Comparison of ENCODE assay signal across 8 mouse cellular contexts in the genomic region with DNA sequence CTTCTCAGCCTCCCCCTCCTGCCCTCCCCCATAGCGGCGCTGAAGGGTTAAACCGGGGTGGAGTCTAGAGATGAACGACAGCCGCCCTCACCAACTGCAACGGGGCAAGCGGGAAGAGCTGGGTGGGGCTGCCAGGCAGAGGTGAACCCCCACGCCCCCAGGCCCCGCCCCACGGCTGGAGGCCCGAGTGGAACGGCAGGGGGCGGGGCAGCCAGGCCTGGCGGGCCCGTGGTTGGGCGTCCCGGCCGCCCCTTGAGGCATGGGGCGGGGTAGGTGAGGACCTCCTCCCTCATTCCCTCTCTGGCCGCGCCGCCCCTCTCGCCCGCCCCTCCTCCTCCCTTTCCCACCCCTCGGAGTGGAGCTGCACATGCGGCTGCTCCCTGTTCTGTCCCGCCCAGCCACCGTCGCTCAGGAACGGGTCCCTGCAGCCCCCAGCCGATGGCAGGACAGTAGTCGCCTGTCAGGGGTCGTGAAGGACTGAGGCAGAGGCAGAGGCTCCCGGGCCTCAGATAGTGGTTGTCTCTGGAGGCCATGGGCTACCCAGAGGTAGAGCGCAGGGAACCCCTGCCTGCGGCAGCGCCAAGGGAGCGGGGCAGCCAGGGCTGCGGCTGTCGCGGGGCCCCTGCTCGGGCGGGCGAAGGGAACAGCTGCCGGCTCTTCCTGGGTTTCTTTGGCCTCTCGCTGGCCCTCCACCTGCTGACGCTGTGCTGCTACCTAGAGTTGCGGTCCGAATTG. TPM values are rescaled to one million over a fixed set of nuclear protein-coding genes. Genes with fewer than 3 reads are reported as not detected.
DNase-seq lines count a peak whose midpoint lies in the region; ATAC-seq and TF ChIP-seq lines count a peak whose summit lies in the region.

A gene (plus strand): TSS at position 357 of the 735 bp plus-strand sequence.

- peak within 1 kb of the TSS; percentile 48; the same call in 1 of the 2 replicates for H3K9ac ChIP-seq in kidney, embryonic 14.5 days (ENCODE audit: low read depth, low read length)
- peak within 1 kb of the TSS; percentile 39 for H3K9ac ChIP-seq in limb, embryonic 15.5 days
- peak within 1 kb of the TSS; percentile 52 for H3K9ac ChIP-seq in midbrain, postnatal 0 days (replicated peaks; ENCODE audit: low read length, poor library complexity, severe bottlenecking)

- peak within 1 kb of the TSS; percentile 79 for H3K4me2 ChIP-seq in kidney, embryonic 14.5 days (replicated peaks; ENCODE audit: low read depth, low read length)
- H3K4me2 ChIP-seq in limb, embryonic 15.5 days = peak within 1 kb of the TSS; percentile 84
- peak within 1 kb of the TSS; percentile 70 for H3K4me2 ChIP-seq in midbrain, postnatal 0 days (ENCODE audit: low read depth, low read length, poor library complexity, severe bottlenecking)

- peak within 1 kb of the TSS; percentile 66 for H3K4me3 ChIP-seq in heart, embryonic 10.5 days
- H3K4me3 ChIP-seq in kidney, embryonic 14.5 days (ENCODE audit: low read length) = peak within 1 kb of the TSS; percentile 49
- peak within 1 kb of the TSS; percentile 53 for H3K4me3 ChIP-seq in limb, embryonic 15.5 days
- peak within 1 kb of the TSS; percentile 54 for H3K4me3 ChIP-seq in midbrain, postnatal 0 days (ENCODE audit: low read depth, low read length)

- 18% methylated on average over 45 of the region's 49 CpGs for WGBS in heart, embryonic 10.5 days
- WGBS in kidney, embryonic 14.5 days = 39% methylated on average over 36 of the region's 49 CpGs
- WGBS in limb, embryonic 15.5 days = 25% methylated on average over 39 of the region's 49 CpGs
- WGBS in midbrain, postnatal 0 days = 27% methylated on average over 21 of the region's 49 CpGs

- DNase-seq in B cell, adult 2 months = peak; percentile 54 to 69
- peak; percentile 64 for DNase-seq in brain, embryonic 18.5 days (ENCODE audit: low read depth, low spot score)
- DNase-seq in heart, embryonic 10.5 days (ENCODE audit: low spot score) = peak; percentile 95
- peak; percentile 87 for DNase-seq in midbrain, postnatal 0 days (ENCODE audit: low spot score)
- DNase-seq in spleen, postnatal 4 days (ENCODE audit: low spot score in 2 of 2) = peak; percentile 67 to 83

- peak within 1 kb of the TSS; percentile 47; the same call in 1 of the 2 replicates for H3K27ac ChIP-seq in heart, embryonic 10.5 days
- no peak within 1 kb of the TSS for H3K27ac ChIP-seq in kidney, embryonic 14.5 days (ENCODE audit: low read depth, low read length)
- peak within 1 kb of the TSS; percentile 71 for H3K27ac ChIP-seq in limb, embryonic 15.5 days
- no peak within 1 kb of the TSS for H3K27ac ChIP-seq in midbrain, postnatal 0 days (ENCODE audit: low read depth, low read length)

- no peaks in the 10 kb centered on the region for H3K4me1 ChIP-seq in heart, embryonic 10.5 days
- no peaks in the 10 kb centered on the region for H3K4me1 ChIP-seq in kidney, embryonic 14.5 days (ENCODE audit: control insufficient read depth, insufficient read depth, low read length)
- H3K4me1 ChIP-seq in limb, embryonic 15.5 days = no peaks in the 10 kb centered on the region
- no peaks in the 10 kb centered on the region for H3K4me1 ChIP-seq in midbrain, postnatal 0 days (ENCODE audit: insufficient read depth, low read length)

- H3K9me3 ChIP-seq in heart, embryonic 10.5 days = no peaks in the 10 kb centered on the region
- no peaks in the 10 kb centered on the region for H3K9me3 ChIP-seq in kidney, embryonic 14.5 days (ENCODE audit: control insufficient read depth, low read length)
- H3K9me3 ChIP-seq in limb, embryonic 15.5 days = no peaks in the 10 kb centered on the region
- no peaks in the 10 kb centered on the region for H3K9me3 ChIP-seq in midbrain, postnatal 0 days (ENCODE audit: low read length)

- H3K36me3 ChIP-seq in heart, embryonic 10.5 days = no peaks in the 10 kb centered on the region
- no peaks in the 10 kb centered on the region for H3K36me3 ChIP-seq in kidney, embryonic 14.5 days (ENCODE audit: control insufficient read depth, insufficient read depth, low read length)
- no peaks in the 10 kb centered on the region for H3K36me3 ChIP-seq in limb, embryonic 15.5 days
- no peaks in the 10 kb centered on the region for H3K36me3 ChIP-seq in midbrain, postnatal 0 days (ENCODE audit: insufficient read depth, low read length)

- ATAC-seq in erythroblast, adult 5-6 weeks (replicated peaks; ENCODE audit: low FRiP score, poor library complexity, severe bottlenecking) = peak; percentile 77
- peak; percentile 99 for ATAC-seq in kidney, embryonic 14.5 days (ENCODE audit: low FRiP score, low TSS enrichment)
- ATAC-seq in limb, embryonic 15.5 days (ENCODE audit: insufficient number of reproducible peaks, low FRiP score, low TSS enrichment, low read depth) = peak; percentile 97
- peak; percentile 96 for ATAC-seq in midbrain, postnatal 0 days (ENCODE audit: low FRiP score)

- peaks cover 14% of the 10 kb centered on the region for H3K27me3 ChIP-seq in heart, embryonic 10.5 days (ENCODE audit: insufficient read depth, poor library complexity, severe bottlenecking)
- no peaks in the 10 kb centered on the region; the same call in 1 of the 2 replicates for H3K27me3 ChIP-seq in kidney, embryonic 14.5 days (ENCODE audit: control insufficient read depth, insufficient read depth, low read length)
- H3K27me3 ChIP-seq in limb, embryonic 15.5 days = peaks cover 22% of the 10 kb centered on the region
- H3K27me3 ChIP-seq in midbrain, postnatal 0 days (ENCODE audit: insufficient read depth, low read length) = 0 out of 2 replicates have a peak, but pooled peaks cover 6% of the 10 kb centered on the region

- no peak for TF ChIP-seq CTCF in midbrain, postnatal 0 days (IDR thresholded peaks at IDR 0.05)

RNA-seq across cellular contexts. Expression of the gene that starts here (rescaled TPM):
- not detected in 2 replicates for total RNA-seq in erythroblast, adult 5-6 weeks (2015; ENCODE audit: low replicate concordance)
- 0.26 TPM in 1 of 2 replicates, not detected in the other for total RNA-seq in erythroblast, adult 5-6 weeks (2017; ENCODE audit: low replicate concordance)
- polyA plus RNA-seq in heart, embryonic 10.5 days (2016; fragmentation: Nextera tagmentation; extraction: Ambion mirVana) = 0.99 and 1.1 TPM in 2 replicates
- polyA plus RNA-seq in kidney, embryonic 14.5 days (2014; fragmentation: Nextera tagmentation; extraction: Ambion mirVana) = 1.2 and 1.6 TPM in 2 replicates
- polyA plus RNA-seq in limb, embryonic 15.5 days (2015; fragmentation: Nextera tagmentation; extraction: Ambion mirVana) = 3.8 and 4.5 TPM in 2 replicates
- total RNA-seq in midbrain, postnatal 0 days (2014; rRNA removed) = 9.1 and 10.1 TPM in 2 replicates
- 1.8 and 1.9 TPM in 2 replicates for polyA plus RNA-seq in midbrain, postnatal 0 days (2015; fragmentation: Nextera tagmentation; extraction: Ambion mirVana)

Comparison
In these comparisons a context has a peak if more than half of its experiments do, and no peak if none do; other contexts are left out.
1. Peak in ATAC-seq in erythroblast, adult 5-6 weeks; RNA of the gene not detected or under 1 TPM.
2. H3K27ac ChIP-seq: peak in heart, embryonic 10.5 days (single experiment) and limb, embryonic 15.5 days (single experiment); none in kidney, embryonic 14.5 days (single experiment) and midbrain, postnatal 0 days (single experiment).
3. Peak in every context shown above with its lines, with median percentiles within 50 percentile points of each other: DNase-seq, ATAC-seq, H3K4me3 ChIP-seq, H3K4me2 ChIP-seq and H3K9ac ChIP-seq.